Mouse (Mus musculus): ENCODE data around the gene Afg1l.

Gene Afg1l

DNA sequence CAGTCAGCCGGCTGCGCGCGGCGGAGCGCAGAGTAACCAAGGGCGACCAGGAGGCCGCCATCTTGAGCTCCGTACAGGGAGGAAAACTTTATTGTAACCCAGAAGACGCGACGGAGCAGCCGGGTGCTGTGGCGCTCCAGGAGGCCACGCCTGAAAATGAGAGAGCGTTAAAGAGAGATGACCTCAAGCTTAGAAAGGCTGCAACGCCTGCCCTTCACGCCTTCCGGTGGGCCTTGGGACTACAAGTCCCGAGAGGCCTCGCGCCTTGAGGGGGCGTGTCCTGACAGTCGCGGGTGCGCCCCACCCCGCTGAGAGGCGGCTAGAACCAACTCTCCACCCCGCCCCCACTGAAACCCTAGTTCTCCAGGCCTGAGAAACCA is at the start of gene Afg1l:
Gene Afg1l (minus strand): TSS at position 225 of the 380 bp plus-strand sequence.
- DNase-seq (ENCODE audit: low read depth, low spot score): peak; percentile 82

DNA sequence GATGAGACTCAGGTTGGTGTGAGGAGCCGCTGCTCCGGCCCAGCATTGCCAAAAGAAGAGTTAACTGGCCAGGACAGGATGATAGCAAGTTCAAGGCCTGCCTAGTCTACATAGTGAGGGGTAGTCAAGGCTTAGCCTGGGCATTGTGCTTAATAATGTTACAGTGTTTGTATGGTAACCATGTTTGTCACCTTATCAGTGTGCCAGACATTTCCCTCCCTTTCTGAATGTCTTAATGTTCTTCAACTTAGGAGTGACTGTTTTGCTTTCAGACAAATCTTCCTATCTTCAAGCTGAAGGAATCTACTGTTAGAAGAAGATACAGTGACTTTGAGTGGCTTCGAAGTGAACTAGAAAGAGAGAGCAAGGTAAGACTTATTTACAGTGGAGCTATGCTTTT is 47.3 kb upstream of the Afg1l start:
- DNase-seq (ENCODE audit: low read depth, low spot score): no peak

DNA sequence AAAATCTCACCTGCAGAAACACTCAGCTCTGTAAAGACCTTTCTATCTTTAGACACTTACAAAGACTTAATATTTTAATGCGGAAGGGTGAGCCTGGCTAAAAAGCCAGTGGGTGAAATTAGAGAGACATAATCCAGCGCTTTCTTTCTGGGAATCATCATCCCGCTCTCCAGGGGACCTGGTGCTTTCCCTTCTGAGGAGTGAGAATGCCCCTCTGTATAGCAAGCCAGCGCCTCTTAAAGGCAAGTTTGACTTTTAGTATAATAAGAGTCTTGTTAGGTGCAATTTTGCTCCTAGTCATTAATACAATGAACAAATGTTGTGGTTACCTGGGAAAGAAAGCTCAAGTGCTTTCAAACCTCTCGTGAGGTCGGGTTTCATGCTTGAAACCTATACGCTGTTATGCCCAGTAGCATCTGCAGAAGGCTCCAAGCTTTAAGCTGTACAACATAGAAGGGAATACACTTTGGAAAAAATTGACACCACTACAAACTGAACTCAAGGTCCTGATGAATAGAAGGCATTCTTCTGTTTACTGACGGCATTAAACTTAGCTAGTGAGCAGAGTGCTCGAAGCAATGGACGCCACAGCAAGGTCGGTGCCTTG is 45.3 kb upstream of the Afg1l start:
- DNase-seq (ENCODE audit: low read depth, low spot score): no peak

DNA sequence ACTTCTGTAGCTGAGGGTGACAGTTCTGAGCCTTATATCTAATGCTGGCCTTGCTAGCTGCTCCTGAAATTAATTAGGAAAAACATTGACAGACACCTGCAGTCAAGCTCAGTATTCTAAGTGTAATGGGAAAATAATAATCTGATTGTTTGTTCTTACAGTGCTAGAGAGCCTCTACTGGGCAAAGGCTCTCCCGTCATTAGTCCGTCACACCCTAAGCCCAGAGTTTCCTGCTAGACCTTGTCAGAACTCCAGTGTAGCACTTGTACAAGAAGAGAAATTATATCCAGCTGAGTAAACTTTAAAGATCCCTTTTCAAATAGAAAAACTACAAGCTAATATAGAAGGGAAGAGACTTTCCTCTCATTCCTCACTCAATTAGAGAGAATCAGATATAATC is 44.5 kb upstream of the Afg1l start:
- DNase-seq (ENCODE audit: low read depth, low spot score): no peak

DNA sequence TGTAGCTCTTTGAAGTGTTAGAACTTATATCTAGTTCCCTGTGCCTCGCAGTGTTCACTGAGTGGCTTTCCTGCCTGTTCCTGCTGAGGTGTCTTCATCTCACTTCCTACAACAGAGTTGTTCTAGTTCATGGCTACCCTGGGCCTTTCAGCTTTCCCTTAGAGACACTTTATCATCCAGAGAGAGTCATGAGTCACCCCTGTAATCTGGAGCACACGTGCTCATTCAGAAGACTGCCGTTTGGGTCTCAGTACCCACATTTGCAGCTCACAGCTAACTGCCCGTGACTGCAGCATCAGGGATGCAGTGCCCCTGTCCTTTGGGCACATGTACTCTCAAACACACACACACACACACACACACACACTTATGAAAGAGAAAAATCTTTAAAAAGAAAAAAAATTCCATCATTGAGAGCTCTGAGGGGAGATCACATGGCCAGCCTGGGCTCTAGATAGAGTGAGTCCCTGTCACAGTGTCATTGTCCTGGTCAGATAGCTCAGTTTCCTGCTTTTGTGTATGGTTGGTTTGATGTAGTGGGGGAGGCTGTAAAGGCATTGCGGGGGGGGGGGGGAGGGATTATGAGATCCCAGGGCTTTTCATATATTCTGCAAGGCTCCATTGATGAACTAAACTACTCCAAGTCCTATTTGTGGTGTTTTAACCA is 43.1 kb upstream of the Afg1l start:
- DNase-seq (ENCODE audit: low read depth, low spot score): no peak

DNA sequence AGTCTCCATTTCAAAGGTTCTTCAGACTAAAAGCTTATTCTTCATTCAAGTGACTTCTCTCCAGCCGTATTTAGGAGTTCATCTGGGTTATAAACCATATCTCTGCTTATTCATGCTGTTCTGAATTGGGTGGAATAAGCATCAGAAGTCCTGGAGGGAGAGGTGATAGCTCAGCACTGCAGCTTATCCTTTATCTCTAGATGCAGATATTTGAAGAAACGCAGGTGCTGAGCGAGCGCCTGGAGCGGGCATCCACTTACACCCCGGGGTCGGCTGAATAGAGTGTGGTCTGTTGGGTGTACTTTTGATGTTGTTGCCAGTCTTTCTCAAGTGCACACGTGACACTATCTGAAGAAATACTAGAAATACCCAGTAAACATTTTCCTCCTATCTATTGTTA is 40.0 kb upstream of the Afg1l start:
- no peak for DNase-seq (ENCODE audit: low read depth, low spot score)

DNA sequence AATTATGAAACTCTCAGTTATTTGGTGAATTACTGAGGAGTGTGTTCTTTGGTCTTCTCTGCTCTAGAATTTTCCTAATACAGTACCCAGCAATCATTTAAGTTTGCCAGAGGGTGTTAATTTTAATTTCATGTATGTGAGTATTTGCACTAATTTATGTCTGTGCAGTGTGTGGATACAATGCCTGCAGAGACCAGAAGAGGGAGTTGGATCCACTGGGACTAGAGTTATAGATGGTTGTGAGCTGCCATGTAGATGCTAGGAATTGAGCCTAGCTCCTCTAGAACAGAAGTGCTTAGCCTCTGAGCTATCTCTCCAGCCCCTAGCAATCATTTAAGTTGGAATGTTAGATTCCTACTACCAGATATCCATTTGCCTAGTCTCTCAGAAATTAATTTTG is 35.8 kb upstream of the Afg1l start:
- DNase-seq (ENCODE audit: low read depth, low spot score): no peak

DNA sequence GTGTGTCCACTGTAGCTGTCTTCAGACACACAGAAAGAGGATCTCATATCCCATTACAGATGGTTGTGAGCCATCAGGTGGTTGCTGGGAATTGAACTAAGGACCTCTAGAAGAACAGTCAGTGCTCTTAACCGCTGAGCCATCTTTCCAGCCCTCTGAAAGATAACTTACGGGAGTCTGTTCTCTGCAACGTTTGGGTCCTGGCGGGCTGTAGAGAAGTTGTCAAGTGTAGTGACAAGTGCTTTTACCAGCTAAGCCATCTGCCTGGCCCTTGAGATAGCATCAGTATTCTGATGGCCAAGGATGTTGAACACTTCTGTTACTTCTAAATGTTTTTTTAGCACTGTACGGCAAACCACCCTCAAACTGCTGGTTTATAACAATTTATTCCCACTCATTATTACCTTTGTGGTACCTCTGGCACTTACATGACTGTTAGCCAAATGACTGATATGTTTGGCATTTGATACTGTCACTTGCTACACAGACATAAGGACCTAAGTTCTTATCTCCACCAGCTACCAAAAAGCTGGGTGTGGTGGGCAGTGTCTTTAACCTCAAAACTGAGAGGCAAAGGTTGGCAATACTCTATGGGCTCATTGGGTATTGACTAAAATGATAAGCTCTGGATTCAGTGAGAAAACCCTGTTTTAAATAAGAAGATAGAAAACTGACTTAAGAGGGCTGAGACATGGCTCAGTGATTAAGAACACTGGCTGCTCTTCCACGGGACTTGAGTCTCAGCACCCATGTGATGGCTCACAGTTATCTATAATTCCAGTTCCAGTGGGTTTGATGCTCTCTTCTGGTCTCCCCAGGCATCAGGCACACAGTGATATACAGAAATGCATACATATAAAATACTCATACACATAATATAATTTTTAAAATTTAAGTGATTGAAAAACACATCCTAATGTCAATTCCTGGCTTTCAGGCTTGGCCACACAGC is 33.1 kb upstream of the Afg1l start:
- no peak for DNase-seq (ENCODE audit: low read depth, low spot score)

DNA sequence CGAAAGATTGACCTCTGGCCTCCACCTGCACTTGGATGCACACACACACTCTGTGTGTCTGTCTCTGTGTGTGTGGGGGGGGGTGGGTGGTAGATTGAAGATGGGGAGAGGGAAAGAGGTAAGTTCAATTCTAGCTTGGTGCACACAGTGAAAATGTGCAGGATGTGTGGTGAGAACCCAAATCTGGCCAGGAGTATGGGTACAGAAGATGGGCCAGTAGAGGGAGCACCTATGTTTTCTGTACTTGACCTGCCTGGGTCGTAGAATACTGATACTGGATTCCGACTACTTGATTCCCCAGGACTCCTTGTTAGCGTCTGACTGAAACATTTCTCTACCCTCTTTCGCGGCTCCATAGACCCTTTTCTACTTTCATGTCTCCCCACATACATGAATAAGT is 31.8 kb upstream of the Afg1l start:
- DNase-seq (ENCODE audit: low read depth, low spot score): no peak

DNA sequence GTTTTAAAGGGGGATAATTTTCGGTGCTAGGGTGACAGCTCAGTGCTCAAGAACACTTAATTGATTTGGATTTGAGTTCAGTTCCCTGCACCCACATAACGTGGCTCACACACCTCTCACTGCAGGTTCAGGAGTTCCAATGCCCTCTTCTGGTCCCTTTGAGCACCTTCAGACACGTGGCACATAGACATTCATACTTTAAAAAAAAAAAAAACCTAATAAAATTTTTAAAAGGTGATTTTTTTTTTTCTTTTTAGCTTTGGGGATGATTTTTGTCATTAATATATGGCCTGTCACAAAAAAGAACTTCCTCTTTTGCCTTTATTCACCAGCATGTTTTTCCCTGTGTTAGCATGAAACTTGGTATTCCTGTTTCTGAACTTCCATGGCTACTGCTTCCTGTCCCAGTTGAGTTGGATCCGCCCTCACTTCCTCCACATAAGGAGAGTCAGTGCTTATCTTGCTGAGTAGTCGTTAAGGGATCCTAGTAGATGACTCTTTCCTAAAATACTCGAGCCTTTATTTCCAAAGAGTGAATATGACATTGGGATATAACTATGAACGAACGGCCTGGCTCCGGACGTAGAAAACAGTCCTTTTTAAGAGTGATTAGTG is 25.8 kb upstream of the Afg1l start:
- DNase-seq (ENCODE audit: low read depth, low spot score): no peak

DNA sequence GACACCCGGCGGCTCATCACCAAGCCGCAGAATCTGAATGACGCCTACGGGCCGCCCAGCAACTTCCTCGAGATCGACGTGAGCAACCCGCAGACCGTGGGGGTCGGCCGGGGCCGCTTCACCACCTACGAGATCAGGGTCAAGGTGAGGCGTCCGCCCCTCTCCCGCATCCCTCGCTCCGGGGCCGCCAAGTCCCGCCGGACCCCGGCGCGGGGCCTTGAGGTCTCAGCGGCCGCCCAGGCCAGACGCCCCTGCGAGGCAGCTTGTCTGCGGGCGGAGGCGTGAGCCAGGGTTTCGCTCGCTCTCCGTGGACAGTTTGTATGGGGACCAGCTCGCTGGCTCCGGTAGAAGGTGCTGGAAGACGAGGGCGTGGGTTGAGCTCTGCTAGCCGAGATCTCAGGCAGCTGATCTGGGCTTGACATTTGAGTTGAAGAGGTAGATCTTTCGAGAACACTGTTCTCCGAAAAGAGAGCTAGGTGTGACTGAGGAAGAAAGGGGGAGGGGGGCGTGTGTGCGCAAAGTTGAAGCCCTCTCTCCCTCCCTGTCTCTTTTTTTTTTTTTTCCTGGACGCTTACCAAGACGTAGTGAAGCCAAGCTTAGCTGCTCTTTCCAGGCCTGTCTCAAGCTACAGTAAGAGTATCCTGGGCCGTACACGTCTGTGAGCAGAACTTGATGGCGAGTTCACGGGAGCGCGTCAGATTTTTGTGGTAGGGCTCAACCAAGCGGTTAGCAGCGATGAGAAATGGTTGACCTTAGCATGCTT is 24.2 kb upstream of the Afg1l start:
- DNase-seq (ENCODE audit: low read depth, low spot score): peak; percentile 31

DNA sequence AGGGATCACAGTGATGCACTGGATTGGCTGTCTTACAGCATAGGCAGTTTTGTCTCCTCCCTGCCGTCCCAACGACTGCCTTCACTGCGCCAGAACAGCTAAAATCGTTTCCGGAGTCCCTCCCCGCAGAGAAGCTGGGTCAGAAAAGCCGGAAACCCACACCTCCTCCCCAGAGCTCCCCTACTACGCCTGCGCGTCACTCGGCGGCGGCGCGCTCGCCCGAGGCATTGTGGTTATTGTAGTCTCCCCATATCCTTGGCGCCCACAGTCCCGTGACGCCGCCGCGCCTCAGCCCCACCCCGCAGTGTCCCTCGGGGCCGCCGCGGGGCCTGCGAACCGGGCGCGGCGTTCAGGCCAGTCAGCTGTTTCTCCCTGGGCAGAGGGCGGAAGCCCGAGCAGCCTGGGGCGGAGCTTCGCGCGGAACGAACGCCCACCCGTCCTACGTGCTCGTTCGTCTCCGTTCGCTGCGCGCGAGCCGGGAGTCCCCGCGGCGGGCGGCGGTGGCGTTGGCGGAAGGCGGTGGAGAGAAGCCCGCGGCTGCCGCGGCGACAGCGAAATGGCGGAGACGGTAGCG is 23.5 kb upstream of the Afg1l start, which contains the start of gene Snx3:
Gene Snx3 (plus strand): TSS at position 256 of the 574 bp plus-strand sequence.
- DNase-seq (ENCODE audit: low read depth, low spot score): peak; percentile 95

DNA sequence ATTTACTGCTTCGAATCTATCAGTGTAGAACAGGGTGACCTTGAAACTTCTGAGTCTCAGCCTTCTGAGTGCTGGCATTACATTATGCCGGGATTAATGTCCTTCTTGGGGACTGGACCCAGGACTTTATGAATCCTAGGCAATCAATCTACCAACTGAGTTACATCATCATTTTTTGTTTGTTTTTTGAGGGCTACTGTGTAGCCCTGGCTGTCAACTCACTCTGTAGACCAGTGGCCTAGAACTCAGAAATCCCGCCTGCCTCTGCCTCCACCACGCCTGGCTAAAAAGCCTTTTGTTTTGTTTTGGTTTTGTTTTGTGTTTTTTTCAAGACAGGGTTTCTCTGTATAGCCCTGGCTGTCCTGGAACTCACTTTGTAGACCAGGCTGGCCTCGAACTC is 22.8 kb upstream of the Afg1l start:
- DNase-seq (ENCODE audit: low read depth, low spot score): no peak

DNA sequence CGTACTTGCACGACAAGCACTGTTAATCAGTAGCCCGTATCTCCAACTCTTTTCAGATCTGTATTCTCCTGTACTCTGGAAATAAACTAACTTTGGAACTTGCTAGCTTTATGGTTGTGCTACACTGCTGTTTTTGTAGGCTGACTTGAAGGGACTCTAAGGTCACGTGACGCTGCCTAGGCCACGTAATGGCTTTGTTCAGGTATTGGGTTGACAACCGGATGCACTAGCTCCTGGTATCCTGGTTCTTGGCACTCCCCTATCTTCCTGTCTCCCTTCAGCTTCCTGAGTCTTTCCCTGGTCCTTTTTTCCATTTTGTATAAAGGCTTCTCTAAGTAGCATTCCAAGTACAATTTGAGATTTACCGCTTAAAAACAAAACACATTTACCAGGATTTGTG is 22.2 kb upstream of the Afg1l start:
- DNase-seq (ENCODE audit: low read depth, low spot score): no peak

DNA sequence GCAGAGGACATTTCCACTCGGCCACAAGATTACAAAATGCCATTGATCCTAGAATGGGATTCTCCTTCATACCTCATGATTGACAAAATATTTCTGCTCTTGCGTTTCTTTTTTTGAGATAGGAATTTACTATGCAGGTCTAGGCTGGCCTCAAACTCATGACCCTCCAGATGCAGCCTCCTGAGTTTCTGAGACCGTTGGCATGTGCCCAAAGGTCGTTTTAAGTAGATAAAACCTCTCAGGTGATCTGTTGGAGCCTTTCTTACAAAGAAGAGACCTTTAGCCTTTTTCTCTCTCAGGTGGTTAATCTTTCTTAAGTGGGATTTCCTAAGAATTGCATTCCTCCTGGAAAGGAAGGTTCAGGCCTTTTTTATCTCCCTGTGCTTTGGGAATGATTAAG is 14.6 kb upstream of the Afg1l start:
- no peak for DNase-seq (ENCODE audit: low read depth, low spot score)

DNA sequence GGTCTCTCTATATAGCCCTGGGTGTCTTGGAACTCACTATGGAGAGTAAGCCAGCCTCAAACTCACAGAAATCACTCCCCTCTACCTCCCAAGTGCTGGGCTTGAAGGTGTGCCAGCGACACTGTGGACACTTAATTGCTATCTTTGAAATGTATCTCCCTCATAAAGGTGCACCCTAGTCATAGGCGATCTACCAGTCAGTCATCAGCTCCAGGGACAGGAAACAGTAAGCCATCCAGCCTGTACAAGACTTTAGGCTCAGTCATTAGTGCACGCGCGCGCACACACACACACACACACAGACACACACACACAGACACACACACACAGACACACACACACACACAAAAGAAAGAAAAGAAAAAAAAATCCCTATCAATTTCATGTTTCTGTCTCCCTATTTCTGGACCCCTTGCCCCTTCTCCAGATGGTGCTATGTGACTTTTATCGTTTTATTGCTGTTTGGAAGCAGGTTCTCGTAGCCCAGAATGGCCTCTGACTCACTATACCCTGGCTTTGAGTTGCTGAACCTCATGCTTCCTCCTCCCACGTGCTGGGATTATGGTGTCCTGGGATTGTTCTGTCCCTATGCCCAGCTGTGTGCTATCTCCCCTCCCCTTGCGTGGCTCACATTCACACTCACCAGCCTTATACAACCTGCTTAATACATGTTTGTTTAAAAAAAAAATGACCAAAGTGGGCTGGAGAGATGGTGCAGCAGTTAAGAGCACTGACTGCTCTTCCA is 13.8 kb upstream of the Afg1l start:
- no peak for DNase-seq (ENCODE audit: low read depth, low spot score)

DNA sequence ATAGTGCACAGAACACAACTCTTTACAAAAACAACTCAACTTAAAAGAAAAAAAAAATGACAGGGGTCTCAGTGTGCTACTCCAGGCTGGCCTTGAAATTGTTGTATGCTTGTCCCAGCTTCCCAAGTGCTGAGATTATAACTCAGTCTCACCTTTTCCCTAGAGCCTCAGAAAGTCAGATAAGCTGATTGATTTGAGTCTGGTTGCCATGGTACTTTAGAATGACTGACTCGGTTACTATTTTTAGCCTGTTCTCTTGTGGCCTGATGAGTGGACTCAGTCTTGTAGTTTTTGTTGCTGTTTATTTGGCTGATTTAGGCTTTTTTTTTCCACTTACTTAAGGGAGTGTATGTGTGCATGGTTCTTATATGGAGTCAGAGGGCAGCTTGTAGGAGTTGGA is 12.8 kb upstream of the Afg1l start:
- no peak for DNase-seq (ENCODE audit: low read depth, low spot score)

DNA sequence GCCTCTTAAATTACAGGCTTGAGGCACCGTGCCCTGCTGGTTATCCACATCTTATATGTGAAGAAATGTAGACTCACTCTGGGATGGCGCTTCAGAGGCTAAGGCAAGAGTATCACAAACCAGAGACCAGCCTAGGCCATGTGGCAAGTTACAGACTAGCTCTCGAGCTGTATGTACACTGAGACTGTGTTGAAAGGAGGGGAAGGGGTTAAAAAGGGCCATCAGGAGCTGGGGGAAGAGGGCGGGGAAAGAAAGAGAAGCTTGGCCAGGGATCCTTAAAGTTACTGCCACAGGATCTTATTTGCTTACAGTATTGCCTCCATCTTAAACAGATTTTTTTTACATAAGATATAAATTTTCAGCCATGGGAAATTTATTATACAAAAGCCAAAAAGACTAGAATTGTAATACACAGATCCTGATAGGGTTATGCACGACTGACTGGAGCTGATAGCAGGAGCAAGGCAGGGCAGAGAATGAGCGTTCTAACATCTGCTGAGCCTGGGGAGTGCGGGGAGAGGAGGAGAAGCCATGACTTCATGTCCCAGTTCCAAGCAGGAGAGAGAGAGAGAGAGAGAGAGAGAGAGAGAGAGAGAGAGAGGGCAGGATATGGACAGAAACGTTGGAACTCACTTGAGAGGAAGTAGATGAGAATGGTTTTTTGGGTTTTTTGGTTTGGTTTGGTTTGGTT is 10.4 kb upstream of the Afg1l start:
- no peak for DNase-seq (ENCODE audit: low read depth, low spot score)

DNA sequence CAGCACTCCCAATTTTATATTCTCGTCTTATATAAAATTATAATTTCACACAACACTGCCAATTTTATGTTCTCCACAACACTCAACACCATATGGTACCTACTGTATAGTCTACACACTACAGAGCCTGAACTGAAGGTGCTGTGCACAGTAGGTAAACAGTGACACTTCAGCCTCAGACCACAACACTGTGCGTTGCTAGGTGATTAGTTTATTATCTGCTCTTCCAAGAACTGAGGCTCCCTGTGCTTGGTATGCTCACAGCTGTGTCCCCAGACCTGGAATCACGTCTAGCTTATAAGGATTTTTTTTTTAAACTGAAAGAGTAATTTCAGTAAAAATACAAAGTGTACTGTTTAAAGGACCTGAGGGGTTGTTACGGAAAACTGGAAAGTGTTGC is 2.4 kb upstream of the Afg1l start:
- no peak for DNase-seq (ENCODE audit: low read depth, low spot score)

All from retina, postnatal 7 days (tissue).